Mouse (Mus musculus) thymus, postnatal 4 days (tissue): Measurements from ENCODE around the gene Cd8b1.
A peak's percentile ranks its signal among the peaks of the same experiment; 100 is the strongest.

Source experiments
- DNase-seq: peaks from one replicate; pipeline ENCODE4 v3.0.0; 2021

Gene Cd8b1

GRCm38 (mm10) chr6:71352201-71352600 lies 29.6 kb downstream of the Cd8b1 start:
- DNase-seq: peak; percentile 56

- peak; percentile 56 for DNase-seq
Measured at GRCm38 (mm10) chr6:71352866-71353427, 30.4 kb downstream of the Cd8b1 start.

GRCm38 (mm10) chr6:71353722-71354121 lies 31.1 kb downstream of the Cd8b1 start:
- DNase-seq: peak; percentile 84

GRCm38 (mm10) chr6:71357493-71357892 lies 34.9 kb downstream of the Cd8b1 start:
- DNase-seq: peak; percentile 65

- DNase-seq: peak; percentile 53
Measured at GRCm38 (mm10) chr6:71360221-71360620, 37.6 kb downstream of the Cd8b1 start.

- peak; percentile 73 for DNase-seq
Measured at GRCm38 (mm10) chr6:71360751-71361150, 38.2 kb downstream of the Cd8b1 start.

GRCm38 (mm10) chr6:71361156-71361670 lies 38.6 kb downstream of the Cd8b1 start:
- peak; percentile 58 for DNase-seq

GRCm38 (mm10) chr6:71363995-71364394 lies 41.4 kb downstream of the Cd8b1 start:
- DNase-seq: peak; percentile 27

- DNase-seq: peak; percentile 78
Measured at GRCm38 (mm10) chr6:71369416-71369815, 46.8 kb downstream of the Cd8b1 start.

GRCm38 (mm10) chr6:71371085-71371605 lies 48.6 kb downstream of the Cd8b1 start:
- peak; percentile 66 for DNase-seq

GRCm38 (mm10) chr6:71372041-71372720 lies 49.6 kb downstream of the Cd8b1 start:
- DNase-seq: peak; percentile 60

- peak; percentile 88 for DNase-seq
Measured at GRCm38 (mm10) chr6:71373249-71373775, 50.7 kb downstream of the Cd8b1 start, which contains the start of gene Cd8a. TSS of gene Cd8a (plus strand) at chr6:71373427.

GRCm38 (mm10) chr6:71374311-71374829 lies 51.8 kb downstream of the Cd8b1 start:
- DNase-seq: peak; percentile 67

GRCm38 (mm10) chr6:71374921-71375320 lies 52.3 kb downstream of the Cd8b1 start:
- DNase-seq: no peak

- peak; percentile 48 for DNase-seq
Measured at GRCm38 (mm10) chr6:71376711-71377110, 54.1 kb downstream of the Cd8b1 start.

GRCm38 (mm10) chr6:71381654-71382053 lies 59.1 kb downstream of the Cd8b1 start:
- peak; percentile 15 for DNase-seq
